Mouse (Mus musculus) liver, adult 2 months (tissue): Measurements from ENCODE around the gene Pycr2. TPM values are rescaled to one million over a fixed set of nuclear protein-coding genes. Genes with fewer than 3 reads are reported as not detected.
A peak's percentile ranks its signal among the peaks of the same experiment; 100 is the strongest.

ENCODE experiments used
- DNase-seq: peaks from one replicate; pipeline ENCODE4 v3.0.0-alpha.2; 2011; ENCODE audit warnings: low read depth, low spot score; ENCODE audit errors: extremely low read depth
- H3K27ac ChIP-seq: fragments of 200-500 bp; replicated peaks from 2 replicates; pipeline ENCODE4 v1.5.1; 2012; ENCODE audit warnings: low read depth, mild to moderate bottlenecking, control low read depth, inconsistent platforms, low read length; ENCODE audit not compliant: insufficient read depth
- H3K27me3 ChIP-seq: fragments of 200-500 bp; 2 replicates; pipeline ENCODE4 v1.6.1; 2012; ENCODE audit warnings: mild to moderate bottlenecking, moderate library complexity, low read length, inconsistent platforms; ENCODE audit not compliant: control insufficient read depth, insufficient read depth
- H3K36me3 ChIP-seq: fragments of 200-500 bp; 2 replicates; pipeline ENCODE4 v1.6.1; 2012; ENCODE audit warnings: low read length, inconsistent platforms; ENCODE audit not compliant: control insufficient read depth, insufficient read depth
- H3K4me1 ChIP-seq: fragments of 200-500 bp; 2 replicates; pipeline ENCODE4 v1.6.1; 2011; ENCODE audit warnings: low read length; ENCODE audit not compliant: control insufficient read depth, insufficient read depth
- H3K4me3 ChIP-seq: fragments of 200-500 bp; 2 replicates; pipeline ENCODE4 v1.5.1; 2011; ENCODE audit warnings: low read depth, mild to moderate bottlenecking, control low read depth, low read length, moderate library complexity; ENCODE audit not compliant: insufficient read depth
- H3K79me2 ChIP-seq: fragments of 200-500 bp; 2 replicates; pipeline ENCODE4 v1.6.1; 2012; ENCODE audit warnings: inconsistent platforms, mild to moderate bottlenecking, low read length, moderate library complexity; ENCODE audit not compliant: control insufficient read depth, insufficient read depth
- H3K9ac ChIP-seq: fragments of 200-500 bp; 2 replicates; pipeline ENCODE4 v1.6.1; 2012; ENCODE audit warnings: low read depth, mild to moderate bottlenecking, control low read depth, inconsistent platforms, low read length
- CTCF ChIP-seq: fragments of 200-500 bp; IDR thresholded peaks from 2 replicates; pipeline ENCODE4 v1.5.1; 2011; ENCODE audit warnings: low read depth, low read length, control low read depth
- POLR2A ChIP-seq: fragments of 200-500 bp; IDR thresholded peaks from 2 replicates; pipeline ENCODE4 v1.6.1; 2011; ENCODE audit warnings: low read length, control low read depth; ENCODE audit not compliant: insufficient read depth; ENCODE audit errors: extremely low read depth
- WGBS: fragments of 180-500 bp; shearing (Covaris S2); methylation state at CpG from one replicate; pipeline ENCODE4 v1.1.7; 2018; 5-methylcytosine and 5-hydroxymethylcytosine counted together
- polyA plus RNA-seq: library from polyadenylated mRNA; depleted of rRNA; stranded (reverse); fragments of >200 nt; gene quantifications from 2 replicates; pipeline ENCODE4 v1.2.3, GENCODE M21; 2012
- total RNA-seq: library from RNA; depleted of rRNA; stranded (reverse); fragments of >200 nt; gene quantifications from 2 replicates; pipeline ENCODE4 v1.2.3, GENCODE M21; 2014

The Pycr2 gene
- total and polyA plus RNA-seq, 2 experiments = 5.7 to 8.5 TPM

- Histone ChIP-seq H3K27ac (peak overlapping the region; percentile 56; the same call in 1 of the 2 replicates), H3K79me2 (no peaks in the 10 kb centered on the region), H3K4me3 (no peak overlapping the region), H3K4me1 (peaks cover 8% of the 10 kb centered on the region), H3K36me3 (no peaks in the 10 kb centered on the region), H3K9ac (no peak overlapping the region), H3K27me3 (no peaks in the 10 kb centered on the region)
- WGBS = 68% methylated on average over 7 of the region's 7 CpGs
- DNase-seq = no peak
- TF ChIP-seq POLR2A (no peak), CTCF (no peak)
Observed at GRCm38 (mm10) chr1:180940776-180941460, 36.8 kb downstream of the Pycr2 start.

- Histone ChIP-seq H3K27ac (peak overlapping the region; percentile 56), H3K9ac (peak overlapping the region; percentile 78), H3K4me1 (peaks cover 11% of the 10 kb centered on the region), H3K27me3 (no peaks in the 10 kb centered on the region), H3K4me3 (peak overlapping the region; percentile 81), H3K36me3 (no peaks in the 10 kb centered on the region), H3K79me2 (no peaks in the 10 kb centered on the region)
- TF ChIP-seq POLR2A (no peak), CTCF (no peak)
- 11% methylated on average over 18 of the region's 18 CpGs for WGBS
- peak; percentile 64 for DNase-seq
Observed at GRCm38 (mm10) chr1:180941726-180942125, 37.6 kb downstream of the Pycr2 start.

GRCm38 (mm10) chr1:180942166-180943031, 38.3 kb downstream of the Pycr2 start, which contains the start of gene Tmem63a:
Gene Tmem63a, plus strand, starts transcription at chr1:180942344.
- peaks cover 13% of the 10 kb centered on the region for H3K4me1 ChIP-seq
- peak within 1 kb of the TSS; percentile 78 for H3K9ac ChIP-seq
- WGBS = under 1% methylated on average over 73 of the region's 73 CpGs
- TF ChIP-seq CTCF = no peak
- 0 out of 2 replicates have a peak, but pooled peaks have one; percentile 31 for TF ChIP-seq POLR2A
- H3K27me3 ChIP-seq = no peaks in the 10 kb centered on the region
- DNase-seq = peak; percentile 84
- H3K27ac ChIP-seq = peak within 1 kb of the TSS; percentile 57
- H3K79me2 ChIP-seq = no peaks in the 10 kb centered on the region
- no peaks in the 10 kb centered on the region for H3K36me3 ChIP-seq
- H3K4me3 ChIP-seq = peak within 1 kb of the TSS; percentile 81

- Histone ChIP-seq H3K27ac (peak overlapping the region; percentile 57; the same call in 1 of the 2 replicates), H3K36me3 (no peaks in the 10 kb centered on the region), H3K9ac (peak overlapping the region; percentile 78), H3K79me2 (no peaks in the 10 kb centered on the region), H3K4me1 (peaks cover 13% of the 10 kb centered on the region), H3K27me3 (no peaks in the 10 kb centered on the region), H3K4me3 (peak overlapping the region; percentile 81)
- 68% methylated on average over 11 of the region's 11 CpGs for whole genome bisulfite sequencing
- TF ChIP-seq CTCF (no peak), POLR2A (no peak)
- no peak for DNase-seq
Observed at GRCm38 (mm10) chr1:180943032-180943644, 39.0 kb downstream of the Pycr2 start.

GRCm38 (mm10) chr1:180943896-180944295, 39.8 kb downstream of the Pycr2 start:
- Histone ChIP-seq H3K36me3 (no peaks in the 10 kb centered on the region), H3K9ac (no peak overlapping the region), H3K4me3 (no peak overlapping the region), H3K79me2 (no peaks in the 10 kb centered on the region), H3K27ac (no peak overlapping the region), H3K27me3 (no peaks in the 10 kb centered on the region), H3K4me1 (peaks cover 13% of the 10 kb centered on the region)
- 70% methylated on average over 1 of the region's 1 CpGs for WGBS
- TF ChIP-seq CTCF (peak; percentile 6; the same call in 1 of the 2 replicates), POLR2A (no peak)
- no peak for DNase-seq
